Mouse (Mus musculus) hindbrain, embryonic 10.5 days (tissue): ENCODE measurements around the gene Pik3r1. TPM values are rescaled to one million over a fixed set of nuclear protein-coding genes. Genes with fewer than 3 reads are reported as not detected.
A peak's percentile ranks its signal among the peaks of the same experiment; 100 is the strongest.

ENCODE experiments used
- DNase-seq: peaks from one replicate; pipeline ENCODE4 v3.0.0-alpha.2; 2017; ENCODE audit warnings: low spot score
- H3K27ac ChIP-seq: fragments of 300-500 bp; sonication (generic); 2 replicates; pipeline ENCODE4 v1.5.1; 2016; ENCODE audit warnings: mild to moderate bottlenecking, moderate library complexity
- H3K27me3 ChIP-seq: fragments of 300-500 bp; sonication (generic); 2 replicates; pipeline ENCODE4 v1.6.1; 2016; ENCODE audit warnings: mild to moderate bottlenecking; ENCODE audit not compliant: poor library complexity, insufficient read depth, severe bottlenecking
- H3K36me3 ChIP-seq: fragments of 300-500 bp; sonication (generic); 2 replicates; pipeline ENCODE4 v1.6.1; 2016; ENCODE audit warnings: mild to moderate bottlenecking, moderate library complexity
- H3K4me1 ChIP-seq: fragments of 300-500 bp; sonication (generic); replicated peaks from 2 replicates; pipeline ENCODE4 v1.6.1; 2016; ENCODE audit warnings: mild to moderate bottlenecking
- H3K4me3 ChIP-seq: fragments of 300-500 bp; sonication (generic); 2 replicates; pipeline ENCODE4 v1.5.1; 2016; ENCODE audit warnings: mild to moderate bottlenecking, moderate library complexity
- H3K9me3 ChIP-seq: fragments of 300-500 bp; sonication (generic); 2 replicates; pipeline ENCODE4 v1.6.1; 2016; ENCODE audit warnings: mild to moderate bottlenecking, moderate library complexity
- WGBS: fragments of 180-500 bp; shearing (Covaris S2); methylation state at CpG from one replicate; pipeline ENCODE4 v1.1.7; 2016; 5-methylcytosine and 5-hydroxymethylcytosine counted together
- polyA plus RNA-seq: library from polyadenylated mRNA; unstranded; fragments of >200 nt; fragmentation: Nextera tagmentation; extraction: Ambion mirVana; gene quantifications from 2 replicates; pipeline ENCODE4 v1.2.1, GENCODE M21; 2016

Pik3r1 gene
- polyA plus RNA-seq, 1 experiment from 2014 or later: 12.6 TPM

GRCm38 (mm10) chr13:101763149-101763548, 4.9 kb downstream of the Pik3r1 start:
- DNase-seq: no peak
- WGBS: 85% methylated on average over 5 of the region's 5 CpGs
- peaks cover 67% of the 10 kb centered on the region for H3K4me1 ChIP-seq
- no peaks in the 10 kb centered on the region for H3K36me3 ChIP-seq
- H3K4me3 ChIP-seq: no peak overlapping the region
- no peaks in the 10 kb centered on the region for H3K27me3 ChIP-seq
- no peak overlapping the region for H3K27ac ChIP-seq
- no peaks in the 10 kb centered on the region for H3K9me3 ChIP-seq

- Histone ChIP-seq H3K27ac (no peak overlapping the region), H3K9me3 (no peaks in the 10 kb centered on the region), H3K36me3 (peaks cover 13% of the 10 kb centered on the region), H3K4me1 (peaks cover 80% of the 10 kb centered on the region), H3K27me3 (no peaks in the 10 kb centered on the region), H3K4me3 (no peak overlapping the region)
- no peak for DNase-seq
- WGBS: 72% methylated on average over 5 of the region's 5 CpGs
Observed at GRCm38 (mm10) chr13:101761617-101762016, 6.4 kb downstream of the Pik3r1 start.

GRCm38 (mm10) chr13:101760953-101761352, 7.1 kb downstream of the Pik3r1 start:
- peaks cover 19% of the 10 kb centered on the region for H3K36me3 ChIP-seq
- peaks cover 74% of the 10 kb centered on the region for H3K4me1 ChIP-seq
- no peak for DNase-seq
- no peaks in the 10 kb centered on the region for H3K9me3 ChIP-seq
- 82% methylated on average over 3 of the region's 3 CpGs for WGBS
- H3K4me3 ChIP-seq: no peak overlapping the region
- no peaks in the 10 kb centered on the region for H3K27me3 ChIP-seq
- H3K27ac ChIP-seq: no peak overlapping the region

GRCm38 (mm10) chr13:101760001-101760687, 7.9 kb downstream of the Pik3r1 start:
- WGBS: 56% methylated on average over 8 of the region's 8 CpGs

GRCm38 (mm10) chr13:101759281-101759871, 8.6 kb downstream of the Pik3r1 start:
- no peaks in the 10 kb centered on the region for H3K27me3 ChIP-seq
- no peak for DNase-seq
- no peaks in the 10 kb centered on the region for H3K9me3 ChIP-seq
- no peak overlapping the region for H3K27ac ChIP-seq
- 36% methylated on average over 3 of the region's 3 CpGs for WGBS
- peaks cover 27% of the 10 kb centered on the region for H3K36me3 ChIP-seq
- peaks cover 65% of the 10 kb centered on the region for H3K4me1 ChIP-seq
- H3K4me3 ChIP-seq: no peak overlapping the region

More at GRCm38 (mm10) chr13:101760001-101760687, 7.9 kb downstream of the Pik3r1 start:
- Histone ChIP-seq H3K27ac (peak overlapping the region; percentile 16; the same call in 1 of the 2 replicates), H3K9me3 (no peaks in the 10 kb centered on the region), H3K4me1 (peaks cover 67% of the 10 kb centered on the region), H3K27me3 (no peaks in the 10 kb centered on the region), H3K36me3 (peaks cover 23% of the 10 kb centered on the region), H3K4me3 (no peak overlapping the region)
- DNase-seq: no peak

GRCm38 (mm10) chr13:101757801-101758422, 10.1 kb downstream of the Pik3r1 start:
- Histone ChIP-seq H3K27me3 (no peaks in the 10 kb centered on the region), H3K36me3 (peaks cover 30% of the 10 kb centered on the region), H3K4me3 (no peak overlapping the region), H3K9me3 (no peaks in the 10 kb centered on the region), H3K4me1 (peaks cover 61% of the 10 kb centered on the region), H3K27ac (no peak overlapping the region)
- DNase-seq: no peak
- 72% methylated on average over 22 of the region's 22 CpGs for WGBS

GRCm38 (mm10) chr13:101755228-101755627, 12.8 kb downstream of the Pik3r1 start:
- Histone ChIP-seq H3K36me3 (peaks cover 34% of the 10 kb centered on the region), H3K27me3 (no peaks in the 10 kb centered on the region), H3K4me1 (peaks cover 56% of the 10 kb centered on the region), H3K9me3 (no peaks in the 10 kb centered on the region), H3K27ac (no peak overlapping the region), H3K4me3 (no peak overlapping the region)
- 78% methylated on average over 2 of the region's 2 CpGs for WGBS
- no peak for DNase-seq

- H3K27ac ChIP-seq: no peak overlapping the region
- no peaks in the 10 kb centered on the region for H3K9me3 ChIP-seq
- H3K27me3 ChIP-seq: no peaks in the 10 kb centered on the region
- H3K4me1 ChIP-seq: peaks cover 40% of the 10 kb centered on the region
- 77% methylated on average over 6 of the region's 6 CpGs for WGBS
- H3K4me3 ChIP-seq: no peak overlapping the region
- H3K36me3 ChIP-seq: peaks cover 34% of the 10 kb centered on the region
- no peak for DNase-seq
Observed at GRCm38 (mm10) chr13:101753639-101754038, 14.4 kb downstream of the Pik3r1 start.

- Histone ChIP-seq H3K4me3 (no peak overlapping the region), H3K4me1 (peaks cover 23% of the 10 kb centered on the region), H3K27ac (no peak overlapping the region), H3K9me3 (no peaks in the 10 kb centered on the region), H3K27me3 (no peaks in the 10 kb centered on the region), H3K36me3 (peaks cover 23% of the 10 kb centered on the region)
- 66% methylated on average over 4 of the region's 4 CpGs for WGBS
- no peak for DNase-seq
Observed at GRCm38 (mm10) chr13:101751816-101752215, 16.2 kb downstream of the Pik3r1 start.

GRCm38 (mm10) chr13:101746012-101746595, 21.9 kb downstream of the Pik3r1 start:
- Histone ChIP-seq H3K4me1 (no peaks in the 10 kb centered on the region), H3K9me3 (no peaks in the 10 kb centered on the region), H3K27me3 (no peaks in the 10 kb centered on the region), H3K27ac (no peak overlapping the region), H3K4me3 (no peak overlapping the region), H3K36me3 (no peaks in the 10 kb centered on the region)
- no peak for DNase-seq
- WGBS: 90% methylated on average over 8 of the region's 8 CpGs

GRCm38 (mm10) chr13:101744943-101745342, 23.1 kb downstream of the Pik3r1 start:
- Histone ChIP-seq H3K27me3 (no peaks in the 10 kb centered on the region), H3K36me3 (no peaks in the 10 kb centered on the region), H3K9me3 (no peaks in the 10 kb centered on the region), H3K4me3 (no peak overlapping the region), H3K4me1 (0 out of 2 replicates have a peak, but pooled peaks cover 3% of the 10 kb centered on the region), H3K27ac (no peak overlapping the region)
- DNase-seq: no peak
- 80% methylated on average over 5 of the region's 5 CpGs for WGBS

- 0 out of 2 replicates have a peak, but pooled peaks cover 3% of the 10 kb centered on the region for H3K4me1 ChIP-seq
- no peaks in the 10 kb centered on the region for H3K36me3 ChIP-seq
- 81% methylated on average over 2 of the region's 2 CpGs for WGBS
- H3K9me3 ChIP-seq: no peaks in the 10 kb centered on the region
- DNase-seq: no peak
- H3K27me3 ChIP-seq: no peaks in the 10 kb centered on the region
- no peak overlapping the region for H3K27ac ChIP-seq
- no peak overlapping the region for H3K4me3 ChIP-seq
Observed at GRCm38 (mm10) chr13:101744053-101744452, 24.0 kb downstream of the Pik3r1 start.

GRCm38 (mm10) chr13:101743247-101743646, 24.8 kb downstream of the Pik3r1 start:
- Histone ChIP-seq H3K9me3 (no peaks in the 10 kb centered on the region), H3K27me3 (no peaks in the 10 kb centered on the region), H3K27ac (no peak overlapping the region), H3K4me3 (no peak overlapping the region), H3K4me1 (peaks cover 8% of the 10 kb centered on the region), H3K36me3 (no peaks in the 10 kb centered on the region)
- WGBS: 74% methylated on average over 8 of the region's 8 CpGs
- DNase-seq: no peak
